Mouse (Mus musculus) CH12.LX (cell line): ENCODE data around the gene Tti1. TPM values are rescaled to one million over a fixed set of nuclear protein-coding genes. Genes with fewer than 3 reads are reported as not detected.

Source experiments
- DNase-seq: peaks from one replicate; pipeline ENCODE4 v3.0.0-alpha.2; 2013; ENCODE audit errors: extremely low read depth
- H3K27ac ChIP-seq: 2 replicates; pipeline ENCODE4 v1.5.1; 2012; ENCODE audit warnings: low read depth, mild to moderate bottlenecking, control low read depth, moderate library complexity; ENCODE audit not compliant: insufficient read depth
- H3K27me3 ChIP-seq: replicated peaks from 2 replicates; pipeline ENCODE3; 2012; ENCODE audit warnings: inconsistent platforms
- H3K36me3 ChIP-seq, 2 experiments: replicated peaks in 1 of 2; 2 replicates each; pipeline versions ENCODE3 to v1.6.1; 2012; ENCODE audit warnings: inconsistent platforms in 1 of 2, low read length in 1 of 2, mild to moderate bottlenecking in 1 of 2, mixed read lengths in 1 of 2, moderate library complexity in 1 of 2; ENCODE audit not compliant: control insufficient read depth in 1 of 2, insufficient read depth in 1 of 2
- H3K4me1 ChIP-seq, 2 experiments: 2 replicates each; pipeline ENCODE4 v1.6.1; 2012; ENCODE audit warnings: inconsistent platforms in 1 of 2, moderate library complexity in 1 of 2; ENCODE audit not compliant: insufficient read depth in 2 of 2, control insufficient read depth in 1 of 2
- H3K4me2 ChIP-seq: 2 replicates; pipeline ENCODE4 v1.6.1; 2012; ENCODE audit warnings: low read depth, mild to moderate bottlenecking, control low read depth; ENCODE audit not compliant: poor library complexity, insufficient read depth, severe bottlenecking
- H3K4me3 ChIP-seq, 3 experiments: fragments of 150-350 bp in 1 of 3; sonication (generic) in 1 of 3; replicated peaks in 1 of 3; 2 replicates each; pipeline versions ENCODE3 to v1.5.1; 2011 to 2012; ENCODE audit warnings: low read depth in 2 of 3, low read length in 2 of 3, mild to moderate bottlenecking in 2 of 3, moderate library complexity in 2 of 3, control low read depth in 1 of 3, improper control_type of control experiment in 1 of 3, inconsistent platforms in 1 of 3, mixed read lengths in 1 of 3; ENCODE audit not compliant: poor library complexity in 1 of 3
- H3K79me2 ChIP-seq: replicated peaks from 2 replicates; pipeline ENCODE4 v1.6.1; 2012; ENCODE audit warnings: mild to moderate bottlenecking, moderate library complexity; ENCODE audit not compliant: control insufficient read depth, poor library complexity, insufficient read depth, severe bottlenecking; ENCODE audit errors: extremely low read depth
- H3K9ac ChIP-seq: 2 replicates; pipeline ENCODE4 v1.6.1; 2012; ENCODE audit warnings: low read depth, mild to moderate bottlenecking, control low read depth, moderate library complexity; ENCODE audit not compliant: insufficient read depth
- H3K9me3 ChIP-seq: replicated peaks from 2 replicates; pipeline ENCODE3; 2012; ENCODE audit warnings: low read length, inconsistent platforms, mixed read lengths
- CHD2 ChIP-seq: IDR thresholded peaks from 2 replicates; pipeline ENCODE4 v1.6.1; 2011; ENCODE audit warnings: low read length, improper control_type of control experiment
- ELF1 ChIP-seq: IDR thresholded peaks from 2 replicates; pipeline ENCODE4 v1.6.1; 2014; ENCODE audit warnings: low read depth, mild to moderate bottlenecking, inconsistent platforms, low read length, improper control_type of control experiment
- ETS1 ChIP-seq: conservative IDR thresholded peaks from 2 replicates; pipeline ENCODE4 v1.6.1; 2012; ENCODE audit warnings: low read depth, mild to moderate bottlenecking, inconsistent platforms, low read length, improper control_type of control experiment, moderate library complexity
- GABPA ChIP-seq: IDR thresholded peaks from 2 replicates; pipeline ENCODE4 v1.6.1; 2012; ENCODE audit warnings: low read depth, low read length, improper control_type of control experiment, inconsistent platforms; ENCODE audit not compliant: insufficient replicate concordance
- IRF4 ChIP-seq: IDR thresholded peaks from 2 replicates; pipeline ENCODE4 v1.6.1; 2014; ENCODE audit warnings: low read depth, mild to moderate bottlenecking, inconsistent platforms, low read length, improper control_type of control experiment
- JUND ChIP-seq: conservative IDR thresholded peaks from 2 replicates; pipeline ENCODE4 v1.6.1; 2011; ENCODE audit warnings: low read depth, low read length, improper control_type of control experiment
- MEF2A ChIP-seq: IDR thresholded peaks from 2 replicates; pipeline ENCODE4 v1.6.1; 2014; ENCODE audit warnings: low read depth, mild to moderate bottlenecking, inconsistent platforms, low read length, improper control_type of control experiment, borderline replicate concordance
- MXI1 ChIP-seq: IDR thresholded peaks from 2 replicates; pipeline ENCODE4 v1.6.1; 2011; ENCODE audit warnings: mild to moderate bottlenecking, low read depth, low read length, improper control_type of control experiment
- NELFE ChIP-seq: IDR thresholded peaks from 2 replicates; pipeline ENCODE4 v1.6.1; 2011; ENCODE audit warnings: low read depth, low read length, improper control_type of control experiment
- POLR2A ChIP-seq: IDR thresholded peaks from 2 replicates; pipeline ENCODE4 v1.6.1; 2011; ENCODE audit warnings: low read depth, mild to moderate bottlenecking, improper control_type of control experiment, low read length
- POLR2AphosphoS2 ChIP-seq: IDR thresholded peaks from 2 replicates; pipeline ENCODE4 v1.6.1; 2011; ENCODE audit warnings: low read depth, low read length, improper control_type of control experiment
- RAD21 ChIP-seq: IDR thresholded peaks from 2 replicates; pipeline ENCODE4 v1.6.1; 2011; ENCODE audit warnings: low read depth, mild to moderate bottlenecking, low read length, improper control_type of control experiment, moderate library complexity
- RCOR1 ChIP-seq: conservative IDR thresholded peaks from 2 replicates; pipeline ENCODE4 v1.6.1; 2012; ENCODE audit warnings: low read depth, mild to moderate bottlenecking, inconsistent platforms, low read length, improper control_type of control experiment
- USF1 ChIP-seq: IDR thresholded peaks from 2 replicates; pipeline ENCODE4 v1.6.1; 2014; ENCODE audit warnings: low read depth, mild to moderate bottlenecking, inconsistent platforms, low read length, improper control_type of control experiment
- ZC3H11A ChIP-seq: IDR thresholded peaks from 2 replicates; pipeline ENCODE4 v1.6.1; 2012; ENCODE audit warnings: low read depth, mild to moderate bottlenecking, inconsistent platforms, low read length, improper control_type of control experiment
- ZNF384 ChIP-seq: IDR thresholded peaks from 2 replicates; pipeline ENCODE4 v1.6.1; 2012; ENCODE audit warnings: low read depth, low read length, improper control_type of control experiment, inconsistent platforms
- dilution Hi-C: fragments of 300-500 bp; cut with MboI; formaldehyde crosslinking; loops from 2 replicates; pipeline ENCODE4 v1.14.3; 2020; ENCODE audit warnings: low sequenced_read_pairs; ENCODE audit not compliant: extremely low pct_unique_long_range_greater_than_20kb, extremely low pct_ligation_motif_present
- in situ Hi-C: fragments of 300-500 bp; cut with MboI; formaldehyde crosslinking; loops from 3 replicates; pipeline ENCODE4 v1.14.3; 2019; ENCODE audit warnings: low sequenced_read_pairs, low pct_ligation_motif_present, low pct_unique_long_range_greater_than_20kb, mixed read lengths
- polyA plus RNA-seq: library from polyadenylated mRNA; unstranded; fragments of >175 nt; gene quantifications from 2 replicates; pipeline ENCODE4 v1.2.1, GENCODE M21; 2012; ENCODE audit warnings: low read depth; ENCODE audit not compliant: insufficient read length
- total RNA-seq, 2 experiments: library from RNA; depleted of rRNA; stranded (reverse); fragments of 300-350 nt in 1 of 2; fragments of >200 nt in 1 of 2; gene quantifications; 2 replicates each; pipeline ENCODE4 v1.2.3; 2012 to 2014

Tti1 gene
- total and polyA plus RNA-seq, 3 experiments: 19.7 to 27.2 (median 19.8) TPM

DNA sequence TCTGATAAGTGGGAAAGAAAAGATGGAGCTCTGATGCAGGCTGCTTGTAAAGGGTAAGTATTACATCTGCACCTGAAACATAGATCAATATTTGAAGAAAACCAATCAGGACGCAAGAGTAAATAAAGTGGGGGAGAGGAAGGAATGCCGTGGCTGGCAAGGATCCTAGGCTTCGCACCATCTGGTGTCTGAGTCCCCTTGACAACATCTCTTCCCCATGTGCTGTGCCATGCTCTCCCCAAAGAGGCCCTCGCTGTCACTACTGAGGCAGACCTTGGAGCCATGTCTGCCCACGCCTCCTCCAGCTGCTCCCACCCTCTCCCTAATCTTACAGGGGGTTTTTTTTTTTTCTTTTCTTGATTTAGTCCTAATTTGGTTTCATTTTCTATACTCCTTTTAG, 74.3 kb downstream of the Tti1 start:
- no peak overlapping the region for H3K9ac ChIP-seq
- H3K4me1 ChIP-seq: peaks cover 15 to 21% of the 10 kb centered on the region in 2 experiments
- TF ChIP-seq ETS1 (no peak), CHD2 (no peak), MXI1 (no peak), ZC3H11A (no peak), USF1 (no peak), NELFE (no peak), ZNF384 (no peak), IRF4 (no peak), POLR2AphosphoS2 (no peak), GABPA (no peak), JUND (no peak), MEF2A (no peak), RAD21 (no peak), POLR2A (no peak), RCOR1 (no peak)
- no peaks in the 10 kb centered on the region for H3K79me2 ChIP-seq
- H3K4me3 ChIP-seq: no peak overlapping the region
- H3K27me3 ChIP-seq: peaks cover 1% of the 10 kb centered on the region
- no peak for DNase-seq
- no peaks in the 10 kb centered on the region for H3K36me3 ChIP-seq
- in situ Hi-C loops: no loop called here
- peaks cover 8% of the 10 kb centered on the region for H3K9me3 ChIP-seq
- no peak overlapping the region for H3K4me2 ChIP-seq
- dilution Hi-C loops: no loop called here
- H3K27ac ChIP-seq: no peak overlapping the region

DNA sequence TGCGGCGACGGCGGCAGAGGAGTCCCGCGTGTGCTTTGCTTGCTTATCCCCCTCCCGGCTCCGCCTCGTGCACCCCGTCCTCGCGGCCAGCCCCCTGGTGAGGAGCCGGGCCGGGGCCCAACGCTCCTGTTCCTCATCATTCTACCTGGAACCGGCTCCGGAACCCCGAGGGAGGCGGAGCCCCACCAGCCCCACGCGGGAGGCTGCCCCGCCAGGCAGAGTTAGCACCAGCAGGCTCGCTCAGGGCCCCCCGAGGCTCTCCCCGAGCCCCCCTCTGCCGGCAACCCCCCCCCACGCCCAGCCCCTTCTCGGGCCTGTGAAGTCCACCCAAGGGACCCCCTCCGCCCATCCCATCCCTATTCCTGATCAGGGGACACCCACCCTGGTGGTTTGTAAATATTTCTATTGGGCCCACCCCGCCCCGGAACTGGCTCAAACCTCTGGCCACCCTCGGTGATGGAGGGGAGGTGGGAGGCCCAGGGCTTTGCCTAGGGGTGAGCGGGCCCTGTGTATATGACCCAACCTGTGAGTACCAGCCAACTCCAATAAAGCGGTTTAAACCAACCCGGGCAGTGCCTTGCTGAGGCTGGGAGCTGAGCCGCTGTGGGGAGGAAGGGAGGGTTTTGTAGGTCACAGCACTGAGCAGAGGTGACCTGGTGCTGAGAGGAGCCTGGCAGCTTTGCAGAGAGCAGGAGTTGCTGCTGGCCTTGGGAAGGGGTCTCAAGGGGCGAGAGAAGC, 83.9 kb downstream of the Tti1 start:
- peaks cover 17% of the 10 kb centered on the region for H3K27me3 ChIP-seq

More for the DNA sequence above, 83.9 kb downstream of the Tti1 start:
- Histone ChIP-seq H3K9me3 (no peaks in the 10 kb centered on the region), H3K4me3 (no peak overlapping the region), H3K27ac (no peak overlapping the region), H3K4me2 (no peak overlapping the region), H3K79me2 (no peaks in the 10 kb centered on the region), H3K4me1 (no peaks in the 10 kb centered on the region; a peak in 1 of 4 replicates), H3K9ac (no peak overlapping the region), H3K36me3 (no peaks in the 10 kb centered on the region)
- DNase-seq: no peak
- in situ Hi-C loops (no loop called here), dilution Hi-C loops (no loop called here)
- no peak for TF ChIP-seq ELF1
- TF ChIP-seq, all 38 proteins: peak for 0
